Mouse (Mus musculus): Measurements from ENCODE around the gene Glis2. TPM values are rescaled to one million over a fixed set of nuclear protein-coding genes. Genes with fewer than 3 reads are reported as not detected.

Glis2 gene
- polyA plus RNA-seq (2014; fragmentation: Nextera tagmentation; extraction: Ambion mirVana): 29.0 and 31.0 TPM in 2 replicates

- under 1% methylated on average over 35 of the region's 74 CpGs for WGBS
- peaks cover 51% of the 10 kb centered on the region for H3K4me1 ChIP-seq (replicated peaks; ENCODE audit: control insufficient read depth, insufficient read depth, low read length)
These were observed at the start of gene Glis2 for GRCm38 (mm10) chr16:4593971-4594813. Glis2 (plus strand) TSS chr16:4594713.

GRCm38 (mm10) chr16:4544845-4545244, 49.7 kb upstream of the Glis2 start:
- H3K4me3 ChIP-seq (ENCODE audit: low read depth, low read length): no peak overlapping the region
- H3K27ac ChIP-seq (ENCODE audit: low read depth): no peak overlapping the region
- peaks cover 54% of the 10 kb centered on the region for H3K36me3 ChIP-seq (ENCODE audit: control insufficient read depth, insufficient read depth, low read length)
- ATAC-seq (replicated peaks; ENCODE audit: low FRiP score, low TSS enrichment, low read depth): no peak
- DNase-seq (ENCODE audit: low spot score): no peak
- no peaks in the 10 kb centered on the region for H3K27me3 ChIP-seq (replicated peaks; ENCODE audit: control insufficient read depth, insufficient read depth, low read length)
- H3K9ac ChIP-seq (ENCODE audit: low read length): no peak overlapping the region
- H3K9me3 ChIP-seq (ENCODE audit: control insufficient read depth, low read length): no peaks in the 10 kb centered on the region
- peaks cover 4% of the 10 kb centered on the region for H3K4me1 ChIP-seq (replicated peaks; ENCODE audit: control insufficient read depth, insufficient read depth, low read length)
- no peak overlapping the region for H3K4me2 ChIP-seq (ENCODE audit: low read length)
- WGBS: 82% methylated on average over 9 of the region's 9 CpGs

More at GRCm38 (mm10) chr16:4593971-4594813, at the start of gene Glis2:
- Histone ChIP-seq H3K4me2 (ENCODE audit: low read length) (peak within 1 kb of the TSS; percentile 100), H3K36me3 (ENCODE audit: control insufficient read depth, insufficient read depth, low read length) (peaks cover 10% of the 10 kb centered on the region), H3K27me3 (replicated peaks; ENCODE audit: control insufficient read depth, insufficient read depth, low read length) (no peaks in the 10 kb centered on the region), H3K9me3 (ENCODE audit: control insufficient read depth, low read length) (no peaks in the 10 kb centered on the region), H3K27ac (ENCODE audit: low read depth) (peak within 1 kb of the TSS; percentile 93), H3K4me3 (ENCODE audit: low read depth, low read length) (peak within 1 kb of the TSS; percentile 87), H3K9ac (ENCODE audit: low read length) (peak within 1 kb of the TSS; percentile 90)
- peak; percentile 87 for DNase-seq (ENCODE audit: low spot score)
- ATAC-seq (replicated peaks; ENCODE audit: low FRiP score, low TSS enrichment, low read depth): peak; percentile 86

GRCm38 (mm10) chr16:4546838-4547237, 47.7 kb upstream of the Glis2 start:
- Histone ChIP-seq H3K4me3 (ENCODE audit: low read depth, low read length) (no peak overlapping the region), H3K27me3 (replicated peaks; ENCODE audit: control insufficient read depth, insufficient read depth, low read length) (no peaks in the 10 kb centered on the region), H3K27ac (ENCODE audit: low read depth) (no peak overlapping the region), H3K36me3 (ENCODE audit: control insufficient read depth, insufficient read depth, low read length) (peaks cover 68% of the 10 kb centered on the region), H3K9ac (ENCODE audit: low read length) (no peak overlapping the region), H3K9me3 (ENCODE audit: control insufficient read depth, low read length) (no peaks in the 10 kb centered on the region), H3K4me2 (ENCODE audit: low read length) (no peak overlapping the region), H3K4me1 (replicated peaks; ENCODE audit: control insufficient read depth, insufficient read depth, low read length) (peaks cover 10% of the 10 kb centered on the region)
- 91% methylated on average over 8 of the region's 8 CpGs for WGBS
- ATAC-seq (replicated peaks; ENCODE audit: low FRiP score, low TSS enrichment, low read depth) (no peak), DNase-seq (ENCODE audit: low spot score) (no peak)

- DNase-seq (ENCODE audit: low spot score) (no peak), ATAC-seq (replicated peaks; ENCODE audit: low FRiP score, low TSS enrichment, low read depth) (no peak)
- Histone ChIP-seq H3K9ac (ENCODE audit: low read length) (no peak overlapping the region), H3K4me3 (ENCODE audit: low read depth, low read length) (no peak overlapping the region), H3K9me3 (ENCODE audit: control insufficient read depth, low read length) (no peaks in the 10 kb centered on the region), H3K4me2 (ENCODE audit: low read length) (no peak overlapping the region), H3K27me3 (replicated peaks; ENCODE audit: control insufficient read depth, insufficient read depth, low read length) (no peaks in the 10 kb centered on the region), H3K36me3 (ENCODE audit: control insufficient read depth, insufficient read depth, low read length) (peaks cover 69% of the 10 kb centered on the region), H3K27ac (ENCODE audit: low read depth) (no peak overlapping the region), H3K4me1 (replicated peaks; ENCODE audit: control insufficient read depth, insufficient read depth, low read length) (peaks cover 13% of the 10 kb centered on the region)
- 86% methylated on average over 5 of the region's 5 CpGs for WGBS
These were observed 46.9 kb upstream of the Glis2 start for GRCm38 (mm10) chr16:4547611-4548010.

- DNase-seq (ENCODE audit: low spot score): peak; percentile 61
- no peaks in the 10 kb centered on the region for H3K27me3 ChIP-seq (replicated peaks; ENCODE audit: control insufficient read depth, insufficient read depth, low read length)
- no peak overlapping the region for H3K9ac ChIP-seq (ENCODE audit: low read length)
- H3K27ac ChIP-seq (ENCODE audit: low read depth): no peak overlapping the region; the same call in 1 of the 2 replicates
- H3K4me1 ChIP-seq (replicated peaks; ENCODE audit: control insufficient read depth, insufficient read depth, low read length): peaks cover 28% of the 10 kb centered on the region
- H3K4me2 ChIP-seq (ENCODE audit: low read length): no peak overlapping the region
- WGBS: 81% methylated on average over 18 of the region's 18 CpGs
- H3K9me3 ChIP-seq (ENCODE audit: control insufficient read depth, low read length): no peaks in the 10 kb centered on the region
- no peak overlapping the region for H3K4me3 ChIP-seq (ENCODE audit: low read depth, low read length)
- peak; percentile 66 for ATAC-seq (replicated peaks; ENCODE audit: low FRiP score, low TSS enrichment, low read depth)
- peaks cover 69% of the 10 kb centered on the region for H3K36me3 ChIP-seq (ENCODE audit: control insufficient read depth, insufficient read depth, low read length)
These were observed 45.4 kb upstream of the Glis2 start for GRCm38 (mm10) chr16:4548953-4549688.

- ATAC-seq (replicated peaks; ENCODE audit: low FRiP score, low TSS enrichment, low read depth): peak; percentile 22; the same call in 1 of the 2 replicates
- H3K36me3 ChIP-seq (ENCODE audit: control insufficient read depth, insufficient read depth, low read length): peaks cover 51% of the 10 kb centered on the region
- WGBS: 28% methylated on average over 13 of the region's 13 CpGs
These were observed 43.5 kb upstream of the Glis2 start for GRCm38 (mm10) chr16:4551056-4551455.

GRCm38 (mm10) chr16:4551885-4552284, 42.6 kb upstream of the Glis2 start:
- H3K4me3 ChIP-seq (ENCODE audit: low read depth, low read length): no peak overlapping the region
- peaks cover 31% of the 10 kb centered on the region for H3K4me1 ChIP-seq (replicated peaks; ENCODE audit: control insufficient read depth, insufficient read depth, low read length)
- H3K27ac ChIP-seq (ENCODE audit: low read depth): 0 out of 2 replicates have a peak overlapping the region, but pooled peaks have one; percentile 87
- WGBS: 88% methylated on average over 12 of the region's 12 CpGs
- peaks cover 43% of the 10 kb centered on the region for H3K36me3 ChIP-seq (ENCODE audit: control insufficient read depth, insufficient read depth, low read length)
- no peaks in the 10 kb centered on the region for H3K9me3 ChIP-seq (ENCODE audit: control insufficient read depth, low read length)
- no peaks in the 10 kb centered on the region for H3K27me3 ChIP-seq (replicated peaks; ENCODE audit: control insufficient read depth, insufficient read depth, low read length)
- ATAC-seq (replicated peaks; ENCODE audit: low FRiP score, low TSS enrichment, low read depth) (no peak), DNase-seq (ENCODE audit: low spot score) (no peak)
- no peak overlapping the region for H3K9ac ChIP-seq (ENCODE audit: low read length)
- H3K4me2 ChIP-seq (ENCODE audit: low read length): no peak overlapping the region

More at GRCm38 (mm10) chr16:4551056-4551455, 43.5 kb upstream of the Glis2 start:
- Histone ChIP-seq H3K4me3 (ENCODE audit: low read depth, low read length) (no peak overlapping the region), H3K9me3 (ENCODE audit: control insufficient read depth, low read length) (no peaks in the 10 kb centered on the region), H3K9ac (ENCODE audit: low read length) (no peak overlapping the region), H3K4me2 (ENCODE audit: low read length) (no peak overlapping the region), H3K27me3 (replicated peaks; ENCODE audit: control insufficient read depth, insufficient read depth, low read length) (no peaks in the 10 kb centered on the region), H3K4me1 (replicated peaks; ENCODE audit: control insufficient read depth, insufficient read depth, low read length) (peaks cover 31% of the 10 kb centered on the region), H3K27ac (ENCODE audit: low read depth) (no peak overlapping the region)
- DNase-seq (ENCODE audit: low spot score): peak; percentile 81

GRCm38 (mm10) chr16:4552829-4553550, 41.5 kb upstream of the Glis2 start:
- Histone ChIP-seq H3K27ac (ENCODE audit: low read depth) (peak overlapping the region; percentile 87), H3K36me3 (ENCODE audit: control insufficient read depth, insufficient read depth, low read length) (peaks cover 32% of the 10 kb centered on the region), H3K9me3 (ENCODE audit: control insufficient read depth, low read length) (no peaks in the 10 kb centered on the region), H3K27me3 (replicated peaks; ENCODE audit: control insufficient read depth, insufficient read depth, low read length) (no peaks in the 10 kb centered on the region), H3K9ac (ENCODE audit: low read length) (no peak overlapping the region), H3K4me1 (replicated peaks; ENCODE audit: control insufficient read depth, insufficient read depth, low read length) (peaks cover 42% of the 10 kb centered on the region), H3K4me2 (ENCODE audit: low read length) (peak overlapping the region; percentile 27), H3K4me3 (ENCODE audit: low read depth, low read length) (no peak overlapping the region)
- WGBS: 15% methylated on average over 6 of the region's 6 CpGs
- ATAC-seq (replicated peaks; ENCODE audit: low FRiP score, low TSS enrichment, low read depth) (peak; percentile 51; the same call in 1 of the 2 replicates), DNase-seq (ENCODE audit: low spot score) (peak; percentile 75)

Measured in intestine, embryonic 14.5 days (tissue).